Mouse (Mus musculus) midbrain, embryonic 11.5 days (tissue): Measurements from ENCODE around the gene Iqsec2. TPM values are rescaled to one million over a fixed set of nuclear protein-coding genes. Genes with fewer than 3 reads are reported as not detected.
"Not testable (repeated sequence)": the region's sequence is repeated elsewhere in the genome, so short reads cannot be mapped to it uniquely, and the experiment has no call there.

Experiments used
- ATAC-seq: fragments of 200-750 bp; cut with Nextera tagmentation; 2 replicates; pipeline ENCODE4 v1.8.0; 2017; ENCODE audit warnings: moderate TSS enrichment, moderate library complexity; ENCODE audit not compliant: low FRiP score
- DNase-seq: peaks from one replicate; pipeline ENCODE4 v3.0.0; 2015; ENCODE audit warnings: low spot score; ENCODE audit errors: missing footprints
- H3K27ac ChIP-seq: fragments of 300-500 bp; sonication (generic); 2 replicates; pipeline ENCODE4 v1.5.1; 2014; ENCODE audit warnings: low read depth, low read length
- H3K27me3 ChIP-seq: fragments of 300-500 bp; sonication (generic); 2 replicates; pipeline ENCODE4 v1.6.1; 2014; ENCODE audit warnings: mild to moderate bottlenecking, low read length, moderate library complexity, mixed read lengths; ENCODE audit not compliant: control insufficient read depth, insufficient read depth
- H3K36me3 ChIP-seq: fragments of 300-500 bp; sonication (generic); 2 replicates; pipeline ENCODE4 v1.6.1; 2014; ENCODE audit warnings: mild to moderate bottlenecking, low read length, moderate library complexity, mixed read lengths; ENCODE audit not compliant: control insufficient read depth, insufficient read depth
- H3K4me1 ChIP-seq: fragments of 300-500 bp; sonication (generic); 2 replicates; pipeline ENCODE4 v1.6.1; 2014; ENCODE audit warnings: low read length; ENCODE audit not compliant: control insufficient read depth, insufficient read depth
- H3K4me2 ChIP-seq: fragments of 300-500 bp; sonication (generic); 2 replicates; pipeline ENCODE4 v1.6.1; 2014; ENCODE audit warnings: mild to moderate bottlenecking, moderate library complexity
- H3K4me3 ChIP-seq: fragments of 300-500 bp; sonication (generic); 2 replicates; pipeline ENCODE4 v1.5.1; 2014; ENCODE audit warnings: low read depth, low read length
- H3K9ac ChIP-seq: fragments of 300-500 bp; sonication (generic); 2 replicates; pipeline ENCODE4 v1.6.1; 2014; ENCODE audit warnings: low read length
- H3K9me3 ChIP-seq: fragments of 300-500 bp; sonication (generic); 2 replicates; pipeline ENCODE4 v1.6.1; 2016; ENCODE audit warnings: low read length; ENCODE audit not compliant: control insufficient read depth
- WGBS: fragments of 180-500 bp; shearing (Covaris S2); extraction: QIAGEN DNeasy Blood & Tissue Kit; methylation state at CpG from one replicate; pipeline ENCODE4 v1.1.7; 2014; 5-methylcytosine and 5-hydroxymethylcytosine counted together
- polyA plus RNA-seq: library from polyadenylated mRNA; unstranded; fragments of >200 nt; fragmentation: Nextera tagmentation; extraction: Ambion mirVana; gene quantifications from 2 replicates; pipeline ENCODE4 v1.2.1, GENCODE M21; 2014

The Iqsec2 gene
- polyA plus RNA-seq, 1 experiment from 2014 or later = 1.8 TPM

GRCm38 (mm10) chrX:152224280-152224679 is 80.2 kb downstream of the Iqsec2 start:
- no peak for DNase-seq
- no peaks in the 10 kb centered on the region for H3K4me1 ChIP-seq
- H3K4me3 ChIP-seq = no peak overlapping the region
- H3K36me3 ChIP-seq = no peaks in the 10 kb centered on the region
- H3K9me3 ChIP-seq = no peaks in the 10 kb centered on the region
- H3K27me3 ChIP-seq = peaks cover 59% of the 10 kb centered on the region
- no peak for ATAC-seq
- H3K9ac ChIP-seq = no peak overlapping the region
- no peak overlapping the region for H3K27ac ChIP-seq
- 72% methylated on average over 5 of the region's 5 CpGs for WGBS
- no peak overlapping the region for H3K4me2 ChIP-seq

- no peaks in the 10 kb centered on the region for H3K9me3 ChIP-seq
- H3K9ac ChIP-seq = peak within 1 kb of the TSS; percentile 93
- H3K27ac ChIP-seq = peak within 1 kb of the TSS; percentile 47; the same call in 1 of the 2 replicates
- no peaks in the 10 kb centered on the region for H3K27me3 ChIP-seq
- peaks cover 12% of the 10 kb centered on the region for H3K4me1 ChIP-seq
- WGBS = under 1% methylated on average over 69 of the region's 69 CpGs
- peak within 1 kb of the TSS; percentile 56 for H3K4me2 ChIP-seq
- H3K36me3 ChIP-seq = no peaks in the 10 kb centered on the region; the same call in 1 of the 2 replicates
- ATAC-seq (peak; percentile 98), DNase-seq (peak; percentile 100)
- H3K4me3 ChIP-seq = peak within 1 kb of the TSS; percentile 94
Measured at GRCm38 (mm10) chrX:152232781-152233763, 89.0 kb downstream of the Iqsec2 start, which contains the start of gene Kdm5c. Gene Kdm5c, plus strand, starts transcription at chrX:152233020.

GRCm38 (mm10) chrX:152234125-152234524 is 90.1 kb downstream of the Iqsec2 start:
- WGBS = 49% methylated on average over 3 of the region's 3 CpGs
- H3K9ac ChIP-seq = peak overlapping the region; percentile 93
- H3K27me3 ChIP-seq = no peaks in the 10 kb centered on the region
- DNase-seq (no peak), ATAC-seq (no peak)
- peak overlapping the region; percentile 56 for H3K4me2 ChIP-seq
- no peaks in the 10 kb centered on the region; the same call in 1 of the 2 replicates for H3K36me3 ChIP-seq
- no peak overlapping the region for H3K27ac ChIP-seq
- no peaks in the 10 kb centered on the region for H3K9me3 ChIP-seq
- peaks cover 12% of the 10 kb centered on the region for H3K4me1 ChIP-seq
- H3K4me3 ChIP-seq = peak overlapping the region; percentile 94

GRCm38 (mm10) chrX:152235758-152236157 is 91.7 kb downstream of the Iqsec2 start:
- ATAC-seq (no peak), DNase-seq (no peak)
- H3K4me2 ChIP-seq = no peak overlapping the region
- no peak overlapping the region for H3K4me3 ChIP-seq
- H3K9me3 ChIP-seq = no peaks in the 10 kb centered on the region
- 81% methylated on average over 2 of the region's 2 CpGs for WGBS
- no peak overlapping the region for H3K9ac ChIP-seq
- no peak overlapping the region for H3K27ac ChIP-seq
- H3K27me3 ChIP-seq = no peaks in the 10 kb centered on the region
- H3K36me3 ChIP-seq = no peaks in the 10 kb centered on the region; the same call in 1 of the 2 replicates
- H3K4me1 ChIP-seq = peaks cover 12% of the 10 kb centered on the region

GRCm38 (mm10) chrX:152243140-152243539 is 99.1 kb downstream of the Iqsec2 start:
- ATAC-seq, DNase-seq, H3K4me1 ChIP-seq, H3K9ac ChIP-seq, H3K4me2 ChIP-seq, H3K27me3 ChIP-seq, H3K27ac ChIP-seq, H3K9me3 ChIP-seq, H3K4me3 ChIP-seq: not testable (repeated sequence)
- 83% methylated on average over 6 of the region's 6 CpGs for WGBS
- peaks cover 16% of the 10 kb centered on the region for H3K36me3 ChIP-seq

GRCm38 (mm10) chrX:152244492-152245189 is 100.6 kb downstream of the Iqsec2 start:
- Histone ChIP-seq H3K4me3 (no peak overlapping the region), H3K9ac (no peak overlapping the region), H3K4me2 (no peak overlapping the region), H3K9me3 (no peaks in the 10 kb centered on the region), H3K36me3 (peaks cover 16% of the 10 kb centered on the region), H3K4me1 (no peaks in the 10 kb centered on the region), H3K27me3 (no peaks in the 10 kb centered on the region), H3K27ac (no peak overlapping the region)
- WGBS = 92% methylated on average over 2 of the region's 2 CpGs
- no peak for DNase-seq
- no peak for ATAC-seq

GRCm38 (mm10) chrX:152271189-152271588 is 127.1 kb downstream of the Iqsec2 start:
- Histone ChIP-seq H3K27ac (no peak overlapping the region), H3K9ac (no peak overlapping the region), H3K4me3 (no peak overlapping the region), H3K4me2 (no peak overlapping the region), H3K4me1 (no peaks in the 10 kb centered on the region), H3K9me3 (no peaks in the 10 kb centered on the region), H3K36me3 (peaks cover 25% of the 10 kb centered on the region), H3K27me3 (no peaks in the 10 kb centered on the region)
- DNase-seq = no peak
- 91% methylated on average over 11 of the region's 11 CpGs for WGBS
- no peak for ATAC-seq
